Mouse (Mus musculus) heart, postnatal 0 days (tissue): Measurements from ENCODE around the gene Gm8909.

Experiments used
- CTCF ChIP-seq: IDR thresholded peaks from 2 replicates; pipeline ENCODE4 v1.5.1; 2016; ENCODE audit warnings: antibody characterized with exemption, control low read depth, low read depth
- EP300 ChIP-seq: IDR thresholded peaks from 2 replicates; pipeline ENCODE4 v1.6.1; 2016; ENCODE audit warnings: antibody characterized with exemption, low read depth

- TF ChIP-seq CTCF (no peak), EP300 (no peak)
Measured at GRCm38 (mm10) chr17:36190169-36190507, 21.8 kb upstream of the Gm8909 start, which contains the start of gene H2-T3.
